Mouse (Mus musculus) spleen, adult 12 weeks (tissue): ENCODE measurements at regions not wholly inside any gene's neighbourhood (a gene's known extent, or its start where the extent isn't known, plus 50 kb on each side); places are given as distances from the start of the nearest gene placed in this dataset.

Experiments used
- DNase-seq: peaks from one replicate; pipeline ENCODE4 v3.0.0; 2022; ENCODE audit warnings: low spot score

- DNase-seq = no peak
These were observed 415.4 kb downstream of the Mtx2 start for GRCm38 (mm10) chr2:75240976-75241375.

- no peak for DNase-seq
These were observed 414.6 kb upstream of the Hnrnpa3 start for GRCm38 (mm10) chr2:75244311-75245033.

DNA sequence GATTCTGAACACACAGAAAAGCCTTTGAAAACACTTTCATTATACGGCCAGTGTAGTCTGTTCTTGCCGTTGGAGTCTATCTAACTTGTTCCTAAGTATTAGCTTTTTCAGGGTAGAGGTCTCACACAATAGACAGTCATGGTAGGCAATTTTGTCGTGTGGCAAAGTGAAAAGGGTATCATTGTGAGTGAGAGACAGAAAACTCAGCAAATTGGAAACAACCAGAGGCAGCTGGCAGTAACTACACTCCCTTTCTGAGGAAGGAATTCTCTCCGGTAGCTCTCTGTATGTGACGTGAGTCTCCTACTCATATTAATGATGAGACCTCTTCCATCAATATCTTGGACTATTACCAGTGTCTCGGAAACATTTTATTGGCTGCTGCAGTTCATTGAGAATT lies 413.8 kb upstream of the Hnrnpa3 start:
- no peak for DNase-seq

- no peak for DNase-seq
These were observed 413.4 kb upstream of the Hnrnpa3 start for GRCm38 (mm10) chr2:75245662-75246061.

DNA sequence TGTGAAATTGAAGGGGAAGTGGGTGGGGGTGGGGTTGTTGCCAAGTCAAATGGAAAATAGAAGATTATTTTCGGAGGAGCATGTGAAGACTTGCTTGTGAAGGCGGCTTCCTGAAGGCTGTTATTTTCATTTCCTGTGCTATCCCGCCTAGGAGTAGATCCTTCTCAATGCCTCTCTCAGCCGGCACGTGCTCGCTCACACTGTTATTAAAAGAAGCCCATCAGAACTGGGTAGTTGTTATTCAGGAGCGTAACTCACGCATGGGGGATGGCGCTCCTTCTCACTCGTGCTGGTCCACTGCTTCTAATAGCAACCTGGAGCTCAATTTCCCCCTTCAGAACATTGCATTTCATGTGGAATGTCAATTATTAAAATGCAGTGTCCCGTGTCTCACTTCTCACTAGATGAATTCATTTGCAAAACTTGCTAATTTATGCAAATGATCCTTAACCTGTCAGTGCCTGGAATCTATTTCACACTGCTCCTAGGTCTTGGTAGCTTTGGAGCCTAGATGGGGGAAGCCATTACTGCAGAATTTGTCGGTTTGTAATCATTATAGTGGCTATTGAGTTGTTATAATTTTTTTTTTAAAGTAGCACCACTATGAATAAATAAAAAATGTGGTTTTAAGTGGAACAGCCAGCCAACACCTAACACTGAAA lies 412.8 kb upstream of the Hnrnpa3 start:
- DNase-seq = no peak

- DNase-seq = no peak
These were observed 410.8 kb upstream of the Hnrnpa3 start for GRCm38 (mm10) chr2:75248251-75248650.

DNA sequence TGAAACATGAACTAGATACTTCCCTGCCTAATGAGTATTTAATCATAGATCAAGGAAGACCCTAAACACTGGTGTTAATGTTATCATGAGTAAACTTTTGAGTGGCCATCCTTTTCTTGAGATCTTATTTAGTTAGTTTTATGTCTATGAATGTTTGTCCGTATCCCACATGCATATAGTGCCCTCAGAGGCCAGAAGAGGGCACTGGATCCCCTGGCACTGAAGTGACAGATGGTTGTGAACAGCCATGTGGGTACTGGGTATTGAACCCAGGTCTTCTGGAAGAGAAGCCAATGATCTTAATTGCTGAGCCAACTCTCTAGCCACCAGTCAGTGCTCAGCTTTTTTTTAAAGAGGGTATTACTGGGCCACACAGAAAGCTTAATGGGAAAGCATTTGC lies 408.6 kb upstream of the Hnrnpa3 start:
- no peak for DNase-seq

- no peak for DNase-seq
These were observed 406.2 kb upstream of the Hnrnpa3 start for GRCm38 (mm10) chr2:75252829-75253228.

GRCm38 (mm10) chr2:75265218-75265617 lies 393.8 kb upstream of the Hnrnpa3 start:
- DNase-seq = no peak

GRCm38 (mm10) chr2:75265739-75266699 lies 393.0 kb upstream of the Hnrnpa3 start:
- DNase-seq = no peak

DNA sequence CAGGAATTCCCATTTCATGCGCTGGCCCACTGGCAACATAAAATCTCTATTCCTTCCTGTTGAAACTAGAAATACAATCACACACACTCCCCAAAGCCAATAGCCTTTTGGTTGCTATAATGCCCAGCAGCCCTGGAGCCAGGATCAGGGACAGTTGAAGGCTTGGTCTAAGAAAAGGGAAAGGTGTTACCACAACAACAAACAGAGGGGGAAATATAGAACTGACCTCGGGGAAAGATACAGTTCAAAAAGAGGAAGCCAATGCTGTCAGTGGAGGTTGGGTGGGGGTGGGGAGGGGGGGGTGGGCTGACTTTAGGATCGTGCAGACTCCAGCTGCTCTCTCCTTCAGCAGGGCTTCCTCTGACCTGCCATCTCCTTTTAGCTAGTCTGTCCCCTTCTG lies 391.1 kb upstream of the Hnrnpa3 start:
- no peak for DNase-seq

GRCm38 (mm10) chr2:75269446-75269845 lies 389.6 kb upstream of the Hnrnpa3 start:
- DNase-seq = no peak

DNA sequence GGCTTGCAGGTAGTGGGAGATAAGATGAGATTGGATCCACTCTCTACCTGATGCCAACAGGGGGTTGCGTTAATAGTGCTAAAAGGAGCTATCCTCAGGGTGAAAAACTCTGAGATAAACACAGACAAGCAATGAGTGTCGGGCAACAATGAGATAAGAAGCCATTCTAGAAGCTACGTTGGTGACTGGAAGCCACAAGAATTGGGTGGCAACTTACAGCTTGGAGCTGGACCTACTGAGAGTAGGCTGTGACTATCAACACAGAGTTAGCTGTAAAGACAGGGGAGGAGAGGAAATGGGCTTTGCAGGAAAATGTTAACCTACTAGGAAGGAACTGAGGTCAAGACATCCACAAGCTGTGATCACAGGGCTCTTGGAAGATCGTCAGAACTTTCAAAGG lies 388.9 kb upstream of the Hnrnpa3 start:
- DNase-seq = no peak

GRCm38 (mm10) chr2:75287900-75288299 lies 371.2 kb upstream of the Hnrnpa3 start:
- DNase-seq = no peak

DNA sequence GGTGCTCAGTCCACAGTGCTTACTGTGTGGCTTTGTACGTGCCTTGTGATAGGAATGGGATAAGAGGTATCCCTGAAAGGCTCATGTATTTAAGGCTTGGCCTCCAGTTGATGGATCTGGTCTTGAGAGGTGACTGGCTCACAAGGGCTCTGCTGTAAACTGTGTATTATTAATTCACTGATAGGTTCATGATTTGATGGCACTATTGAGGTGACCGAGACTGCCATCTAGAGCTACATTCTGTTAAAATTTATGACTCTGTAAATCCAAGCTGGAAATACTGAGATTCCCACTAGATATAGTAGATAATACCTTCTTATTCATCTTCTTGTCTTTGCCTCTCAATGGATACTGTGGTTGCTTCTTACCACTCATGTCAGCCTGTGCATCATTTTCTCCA lies 367.4 kb upstream of the Hnrnpa3 start:
- DNase-seq = no peak

DNA sequence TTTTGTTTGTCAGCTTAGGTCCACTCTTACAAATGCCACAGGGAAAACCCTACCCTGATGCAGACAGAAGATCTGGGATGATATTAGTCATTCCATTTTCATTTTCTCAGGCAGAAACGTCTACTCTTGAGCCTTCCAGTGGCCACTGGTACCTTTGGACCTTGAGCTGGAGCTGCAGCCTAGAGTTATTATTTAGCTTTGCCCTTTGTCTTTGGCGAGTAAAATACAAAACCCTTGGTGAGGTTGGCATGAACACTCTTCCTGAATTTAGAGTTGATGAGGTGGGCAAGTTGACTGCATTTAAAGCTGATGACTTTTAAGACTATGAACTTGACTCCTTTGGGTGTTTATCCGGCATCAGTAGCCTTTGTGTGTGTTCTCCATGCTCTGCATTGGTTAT lies 352.2 kb upstream of the Hnrnpa3 start:
- DNase-seq = no peak

- no peak for DNase-seq
These were observed 347.9 kb upstream of the Hnrnpa3 start for GRCm38 (mm10) chr2:75311191-75311590.

- DNase-seq = no peak
These were observed 346.8 kb upstream of the Hnrnpa3 start for GRCm38 (mm10) chr2:75312246-75312645.

DNA sequence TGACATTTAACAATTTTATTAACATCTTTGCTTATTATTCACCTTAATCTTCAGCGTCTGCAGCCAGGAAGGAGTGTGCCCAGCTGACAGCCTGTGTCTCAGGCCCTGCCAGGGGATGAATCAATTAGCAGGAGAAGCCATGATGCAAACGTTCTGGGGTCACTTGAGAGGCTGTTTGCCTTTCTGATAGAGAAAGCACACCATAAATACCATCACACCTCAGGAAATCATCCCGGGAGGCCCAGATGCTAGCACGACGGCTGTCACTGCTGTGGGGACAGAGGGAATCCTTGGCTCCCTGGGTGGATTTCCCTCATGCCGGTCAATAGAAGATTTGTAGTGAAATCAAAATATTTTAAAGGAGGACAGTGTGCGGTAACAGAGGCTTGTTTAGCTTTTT lies 343.7 kb upstream of the Hnrnpa3 start:
- no peak for DNase-seq

- no peak for DNase-seq
These were observed 340.9 kb upstream of the Hnrnpa3 start for GRCm38 (mm10) chr2:75318190-75318589.

GRCm38 (mm10) chr2:75324146-75324749 lies 334.8 kb upstream of the Hnrnpa3 start:
- no peak for DNase-seq

DNA sequence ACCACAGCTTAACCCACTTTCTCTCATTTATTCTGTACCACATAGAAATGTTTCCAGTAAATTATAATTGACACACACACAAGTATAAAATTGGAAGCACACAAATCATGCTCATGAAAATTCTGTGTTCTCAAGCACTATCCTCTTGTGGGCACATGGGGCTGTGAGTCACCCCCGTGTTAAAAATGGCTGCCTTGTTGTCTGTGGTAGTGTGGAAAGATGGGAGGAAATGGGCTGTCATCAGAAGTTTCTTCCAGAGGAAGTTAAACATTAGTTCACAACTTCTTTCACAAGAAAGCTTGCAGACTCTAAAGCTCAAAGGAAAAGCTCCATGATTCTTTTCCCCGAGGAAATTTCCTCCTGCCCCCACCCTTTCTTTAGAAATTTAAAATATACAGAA lies 329.5 kb upstream of the Hnrnpa3 start:
- DNase-seq = no peak
